Mouse (Mus musculus): Measurements from ENCODE around the gene Serpinb2.

DNA sequence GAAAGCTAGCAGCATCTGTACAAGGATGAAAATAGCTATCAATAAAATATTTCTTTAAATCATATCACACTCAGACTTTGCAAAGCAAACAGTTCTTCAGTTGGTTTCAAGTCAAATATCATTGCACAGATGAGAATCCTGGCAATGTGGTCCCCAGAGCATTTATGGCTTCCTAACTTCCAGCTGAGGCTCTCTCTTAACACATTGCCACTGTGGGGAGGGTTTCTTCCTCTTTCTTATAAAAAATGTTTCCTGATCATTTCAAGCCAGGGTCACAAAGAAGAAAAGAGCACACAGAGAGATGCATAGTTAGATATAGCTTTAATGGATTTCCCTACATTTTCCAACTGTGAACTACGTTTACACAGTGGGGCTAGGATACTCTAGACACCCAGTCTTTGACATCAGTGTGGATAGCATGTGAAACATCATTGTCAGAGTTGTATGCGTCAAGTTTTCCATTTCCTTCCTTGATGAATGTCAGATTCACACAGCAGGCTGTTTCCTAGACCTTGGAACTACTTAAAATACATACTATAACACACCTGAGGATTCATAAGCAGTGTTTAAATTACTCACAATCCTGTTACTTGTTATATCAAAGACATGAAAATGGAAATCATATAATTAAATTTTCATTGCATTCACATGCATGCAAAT is 4.7 kb downstream of the Serpinb2 start:
- no peak for TF ChIP-seq CTCF (IDR thresholded peaks at IDR 0.05; ENCODE audit: low read depth)
- TF ChIP-seq EP300 (IDR thresholded peaks at IDR 0.05; ENCODE audit: low read depth), result no peak

Data from liver, postnatal 0 days (tissue).